Mouse (Mus musculus): ENCODE measurements around the gene Wipf3. TPM values are rescaled to one million over a fixed set of nuclear protein-coding genes. Genes with fewer than 3 reads are reported as not detected.

Wipf3 gene
- total RNA-seq, 2 experiments from 2014 or later = 13.7 to 18.4 TPM

DNA sequence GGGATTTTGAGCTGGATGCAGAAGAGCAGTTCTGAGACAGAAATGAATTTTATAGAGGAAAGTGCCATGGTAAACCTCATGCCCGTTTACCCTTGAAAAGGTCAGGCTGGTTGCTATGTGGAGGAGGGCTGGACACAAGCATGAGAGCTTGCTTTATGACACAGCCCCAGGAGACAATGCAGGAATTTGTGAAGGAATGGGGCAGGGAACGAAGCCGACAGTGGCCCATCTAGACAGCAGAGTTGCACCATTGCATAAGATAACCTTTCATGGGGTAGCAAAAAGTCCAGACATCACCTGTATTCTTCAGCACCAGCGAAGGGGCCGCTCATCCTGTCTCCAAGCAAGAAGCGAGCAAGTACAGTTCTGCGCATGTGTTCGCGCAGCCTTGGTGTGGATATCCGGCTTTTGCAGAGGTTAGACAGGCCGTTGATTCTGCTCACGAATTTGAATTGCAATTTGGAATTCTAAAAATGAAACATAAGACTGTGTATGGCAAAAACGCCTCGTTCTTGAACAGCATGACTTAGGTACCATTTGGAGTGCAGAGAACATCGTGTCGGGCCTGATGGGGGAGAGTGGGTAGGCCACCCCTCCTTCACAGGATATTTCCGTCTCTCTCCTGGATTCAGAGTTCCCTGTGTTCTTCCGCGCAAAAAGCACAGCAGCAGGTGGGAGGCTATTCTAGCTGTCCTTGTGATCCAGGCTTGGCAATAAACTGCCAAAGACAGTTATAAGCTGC lies 46.7 kb downstream of the Wipf3 start:
- no peak for DNase-seq

DNA sequence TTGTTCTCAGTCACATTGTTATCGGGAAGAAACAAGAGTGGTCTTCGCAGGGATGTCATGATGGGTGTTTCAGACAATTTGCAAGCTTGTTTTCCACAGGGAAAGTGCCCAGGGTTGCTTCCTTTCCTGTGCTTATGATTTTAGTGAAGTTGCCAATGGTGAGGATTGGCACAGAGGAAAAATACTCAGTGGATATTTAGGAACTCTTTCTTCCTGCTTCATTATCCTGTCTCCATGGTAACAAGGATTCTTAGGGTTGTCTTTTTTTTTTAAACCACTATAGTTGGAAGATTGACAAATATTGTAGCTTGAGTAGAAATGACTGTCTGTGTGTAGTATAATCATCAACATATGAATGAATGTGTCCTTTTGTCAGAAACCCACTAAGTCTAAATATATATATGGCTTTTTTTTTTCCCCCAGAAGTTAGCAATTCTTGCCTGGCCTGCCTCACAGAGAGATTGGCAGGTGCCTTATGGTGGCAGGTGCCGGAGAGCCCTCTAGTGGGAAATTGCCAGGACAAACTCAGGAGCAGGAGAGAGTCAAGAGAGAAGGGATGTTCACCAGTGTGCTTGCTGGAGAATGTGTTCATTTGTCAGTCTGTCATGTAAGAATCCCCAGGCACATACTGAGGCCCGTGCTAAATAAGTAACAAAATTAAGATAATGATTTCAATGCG lies 49.4 kb downstream of the Wipf3 start:
- no peak for DNase-seq

DNA sequence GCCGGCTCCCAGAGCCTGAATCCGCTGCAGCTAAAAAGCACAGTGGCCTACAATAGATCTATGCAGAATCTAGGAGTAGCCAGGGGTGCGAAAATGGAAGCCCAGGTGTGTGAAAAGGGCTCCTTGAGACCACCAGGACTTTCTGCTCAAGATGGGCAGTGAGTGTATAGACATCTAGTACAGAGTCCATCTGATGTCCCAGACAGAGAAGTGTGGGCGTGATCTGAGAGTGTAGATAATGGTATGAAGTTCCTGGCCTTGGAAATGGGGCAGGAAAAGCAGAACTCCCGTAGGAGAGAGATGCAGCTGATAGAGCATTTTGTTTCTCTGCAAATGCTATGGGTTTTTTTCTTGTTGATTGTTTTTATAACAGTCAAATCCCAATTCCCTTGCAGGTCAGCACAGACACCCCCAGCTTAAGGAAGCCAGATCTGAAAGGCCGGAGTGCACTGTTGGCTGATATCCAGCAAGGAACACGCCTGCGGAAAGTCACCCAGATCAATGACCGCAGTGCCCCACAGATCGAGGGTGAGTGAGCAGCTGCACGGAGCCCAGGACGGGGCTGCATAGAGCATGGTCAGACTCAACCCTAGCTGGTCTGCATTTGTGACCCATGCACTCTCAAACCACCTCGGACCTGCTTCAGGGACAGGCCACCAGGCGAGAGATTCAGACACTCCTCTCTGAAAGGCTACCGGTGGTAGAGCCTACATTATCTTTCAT lies 52.1 kb downstream of the Wipf3 start:
- no peak for DNase-seq

DNA sequence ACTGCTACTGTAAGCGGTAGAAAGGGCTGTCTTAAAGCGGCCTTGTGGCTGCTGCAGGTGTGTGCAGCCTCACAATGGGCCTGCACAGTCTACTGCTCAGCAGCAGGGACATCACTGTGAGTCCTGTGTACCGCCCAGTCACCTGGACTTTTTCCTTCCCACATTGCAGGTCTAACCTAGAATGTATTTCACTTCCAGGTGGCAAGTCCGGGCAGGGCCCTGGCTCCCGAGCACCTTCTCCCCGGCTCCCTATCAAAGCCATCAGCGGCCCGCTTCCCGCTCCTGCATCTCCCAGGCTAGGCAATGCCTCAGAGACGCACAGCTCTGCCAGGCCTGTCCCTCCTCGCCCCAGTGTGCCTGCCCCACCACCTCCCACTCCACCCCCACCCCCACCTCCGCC lies 55.6 kb downstream of the Wipf3 start:
- no peak for DNase-seq

DNA sequence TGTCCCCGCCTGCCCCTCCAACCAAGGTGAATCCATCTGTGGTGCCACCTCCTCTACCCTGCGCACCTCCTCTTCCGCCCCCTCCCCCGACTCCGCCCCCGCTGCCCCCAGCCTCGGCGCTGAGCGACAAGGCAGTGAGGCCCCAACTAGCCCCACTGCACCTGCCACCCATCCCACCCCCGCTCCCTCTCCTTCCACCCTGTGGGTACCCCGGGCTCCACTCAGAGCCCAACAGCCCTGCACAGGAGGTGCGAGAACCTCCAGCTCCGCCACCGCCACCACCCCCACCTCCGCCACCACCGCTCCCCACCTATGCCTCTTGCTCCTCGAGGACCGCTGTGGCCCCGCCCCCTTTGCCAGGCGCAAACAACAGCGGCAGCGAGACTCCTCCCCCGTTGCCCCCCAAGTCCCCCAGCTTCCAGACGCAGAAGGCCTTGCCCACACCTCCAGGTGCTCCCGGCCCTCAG lies 56.1 kb downstream of the Wipf3 start:
- no peak for DNase-seq

DNA sequence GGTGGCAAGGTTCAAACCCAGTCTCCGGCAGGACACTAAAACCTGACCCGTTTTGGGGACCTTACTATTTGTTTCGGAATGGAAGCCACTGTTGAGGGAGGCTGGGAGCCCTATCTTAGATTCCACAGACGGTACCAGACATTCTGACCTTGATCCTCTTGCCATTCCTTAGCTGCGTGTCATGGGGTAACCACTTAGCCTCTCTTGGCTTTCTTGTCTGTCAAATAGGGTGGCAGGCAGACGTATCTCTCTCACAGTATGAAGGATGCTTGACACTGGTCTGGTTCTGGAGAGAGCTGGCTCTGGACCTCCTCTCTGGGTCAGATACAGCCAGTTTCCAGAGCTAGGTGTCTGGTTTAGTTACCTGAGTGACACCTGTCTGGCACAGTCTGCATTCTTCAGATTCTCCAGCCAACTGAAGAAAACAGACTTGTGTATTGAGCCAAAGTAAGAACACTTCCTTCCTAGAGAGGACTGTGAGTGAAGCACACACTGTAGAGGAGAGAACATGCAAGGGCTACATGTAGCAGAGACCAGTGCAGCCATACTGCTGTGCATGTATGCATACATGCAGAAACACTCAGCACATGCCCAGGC lies 56.7 kb downstream of the Wipf3 start:
- no peak for DNase-seq

DNA sequence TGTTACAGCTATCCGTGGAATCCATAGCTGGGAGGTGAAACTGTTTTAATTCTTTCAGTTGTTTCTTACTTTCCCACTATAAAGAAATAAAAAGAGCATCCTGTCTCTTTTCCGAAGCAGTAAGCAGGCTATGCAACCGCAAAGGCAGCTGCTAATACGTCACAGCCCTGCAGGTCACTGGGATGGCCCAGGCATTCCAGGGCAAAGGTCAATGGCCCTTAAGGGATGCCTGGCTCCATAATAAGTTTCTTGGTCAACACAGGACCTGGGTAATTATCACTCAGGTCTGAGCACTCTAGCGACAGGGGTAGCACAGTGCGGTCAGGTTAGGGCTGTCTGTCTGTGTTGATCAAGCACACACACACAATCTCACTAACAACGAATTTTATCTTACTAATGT lies 61.7 kb downstream of the Wipf3 start:
- no peak for DNase-seq

DNA sequence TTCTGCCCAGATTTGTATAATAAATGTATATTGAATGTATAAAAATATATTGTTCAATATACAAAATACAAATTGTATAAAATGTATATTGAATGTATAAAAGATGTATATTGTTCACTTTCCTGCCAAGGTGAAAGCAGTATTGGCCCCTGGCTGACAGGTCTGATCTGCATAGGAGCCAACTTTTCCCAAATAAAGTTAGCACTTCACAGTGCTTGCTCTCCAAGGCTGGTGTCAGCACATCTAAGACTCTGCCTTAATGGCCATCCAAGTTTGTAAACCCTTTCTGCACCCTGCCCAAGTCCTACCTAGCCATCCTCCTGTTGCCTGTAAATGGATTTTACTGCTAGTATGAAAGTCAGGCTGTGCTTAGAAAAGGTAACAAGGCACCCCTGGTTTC lies 64.7 kb downstream of the Wipf3 start:
- no peak for DNase-seq

DNA sequence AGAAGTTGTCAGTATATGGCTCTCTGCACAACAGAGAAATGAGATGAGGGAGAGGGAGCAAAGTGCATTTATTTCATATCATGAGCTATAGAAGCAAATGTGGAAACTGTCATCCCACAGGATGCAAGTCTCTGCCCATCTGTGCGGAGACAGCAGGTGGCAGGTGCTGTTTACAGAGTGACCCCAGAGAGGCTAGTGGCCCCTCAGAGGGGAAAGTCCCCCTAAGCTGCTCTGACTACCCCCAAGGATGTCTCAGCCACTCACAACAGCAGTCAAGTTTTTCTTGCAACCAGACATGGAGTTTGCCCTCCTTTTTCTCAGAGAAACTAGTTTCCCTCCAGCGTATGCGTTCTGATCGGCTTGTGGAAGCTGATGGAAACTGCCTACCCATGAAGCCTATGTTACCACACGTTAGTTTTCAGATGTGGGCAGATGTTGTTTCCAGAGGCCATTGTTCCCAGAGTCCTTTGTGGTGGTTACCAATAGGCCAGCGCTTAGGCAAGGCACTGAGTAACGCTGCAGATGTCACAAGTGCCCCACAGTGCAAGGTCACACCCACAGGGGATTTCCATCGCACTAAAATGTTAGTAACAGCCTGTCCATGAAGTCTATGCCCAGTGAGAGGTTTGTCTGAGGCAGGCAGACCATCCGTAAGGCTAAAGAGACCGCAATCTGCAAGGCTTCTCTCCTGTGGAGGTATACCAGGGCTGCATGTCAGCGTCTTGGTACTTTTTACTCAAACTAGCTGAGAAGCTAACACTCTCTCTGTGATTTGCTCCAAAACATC lies 65.4 kb downstream of the Wipf3 start:
- no peak for DNase-seq

DNA sequence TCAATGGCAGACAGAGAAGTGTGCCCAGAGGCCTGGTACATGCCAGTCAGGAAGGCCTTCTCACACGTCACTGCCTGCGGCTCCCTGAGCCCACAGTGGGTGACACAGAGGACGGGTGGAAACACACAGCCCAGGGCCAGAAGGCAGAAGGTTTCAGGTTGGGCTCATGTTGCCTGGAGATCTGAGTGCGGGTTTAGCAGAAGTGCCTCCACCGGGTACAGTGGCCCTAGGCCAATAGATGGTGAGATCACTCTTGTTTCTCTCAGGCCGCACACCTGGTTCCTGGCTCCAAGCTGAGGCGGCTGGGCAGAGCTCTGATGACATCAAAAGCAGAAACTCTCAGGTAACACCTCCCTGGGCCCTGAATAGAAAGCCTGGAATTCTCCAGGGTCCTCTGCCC lies 66.8 kb downstream of the Wipf3 start:
- DNase-seq = no peak

DNA sequence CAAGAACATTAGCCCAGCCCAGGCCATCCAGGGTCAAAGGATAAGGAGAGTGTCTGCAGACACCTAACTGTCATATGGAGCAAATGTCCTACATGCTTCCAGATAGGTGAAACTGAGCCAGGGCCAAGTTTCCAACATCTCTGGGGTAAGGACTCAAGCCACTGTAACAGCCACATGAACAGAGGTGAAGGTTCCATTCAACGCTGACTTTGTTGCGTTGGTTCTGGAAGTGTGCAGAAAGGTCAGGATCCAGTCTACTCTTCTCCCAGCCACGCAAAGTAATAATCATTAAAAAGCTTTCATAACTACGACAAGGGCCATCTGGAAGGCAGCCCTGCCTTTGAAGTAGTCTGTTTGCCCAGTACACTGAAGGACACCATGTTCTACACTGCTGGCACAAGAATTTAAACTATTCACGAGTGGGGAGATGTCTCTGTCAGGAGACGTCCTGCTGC lies 73.3 kb downstream of the Wipf3 start:
- peak; percentile 20 for DNase-seq

DNA sequence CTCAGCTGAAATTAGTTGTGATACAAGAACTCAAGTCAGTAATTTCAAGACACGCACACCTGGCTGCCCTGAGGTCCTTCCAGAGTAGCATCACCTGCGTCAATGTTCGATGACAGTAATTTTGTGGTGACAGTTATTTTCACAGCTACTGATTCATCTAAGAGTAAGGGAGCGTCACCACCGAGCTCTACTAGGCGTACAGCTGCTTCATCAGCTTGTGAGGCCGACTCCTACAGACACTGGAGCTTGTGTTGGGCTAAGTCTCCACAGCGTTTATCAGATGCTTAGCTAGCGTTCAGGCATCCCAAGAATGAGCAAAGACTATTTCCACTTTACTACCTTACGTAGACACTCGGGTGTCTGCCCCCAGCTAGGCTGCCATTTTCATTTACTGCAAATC lies 76.9 kb downstream of the Wipf3 start:
- DNase-seq = no peak

DNA sequence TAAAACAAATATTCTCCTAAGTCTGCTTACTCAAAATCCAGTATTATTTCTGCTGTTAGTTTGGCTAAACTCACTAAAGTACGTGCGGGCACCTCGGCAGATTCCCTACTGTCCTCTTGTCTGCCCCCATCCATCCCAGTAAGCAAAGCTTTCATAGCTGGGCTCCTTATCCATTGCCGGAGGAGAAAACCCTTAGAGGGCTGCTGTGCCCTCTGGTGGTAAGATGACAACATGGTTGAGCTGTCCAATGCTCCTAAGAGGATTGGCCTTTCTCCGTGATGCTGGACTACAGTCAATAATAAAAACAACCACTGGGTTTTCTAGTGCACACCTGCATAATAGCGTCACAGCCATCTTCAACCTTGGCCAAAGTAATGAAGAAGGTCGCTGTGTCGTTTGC lies 77.6 kb downstream of the Wipf3 start:
- no peak for DNase-seq

DNA sequence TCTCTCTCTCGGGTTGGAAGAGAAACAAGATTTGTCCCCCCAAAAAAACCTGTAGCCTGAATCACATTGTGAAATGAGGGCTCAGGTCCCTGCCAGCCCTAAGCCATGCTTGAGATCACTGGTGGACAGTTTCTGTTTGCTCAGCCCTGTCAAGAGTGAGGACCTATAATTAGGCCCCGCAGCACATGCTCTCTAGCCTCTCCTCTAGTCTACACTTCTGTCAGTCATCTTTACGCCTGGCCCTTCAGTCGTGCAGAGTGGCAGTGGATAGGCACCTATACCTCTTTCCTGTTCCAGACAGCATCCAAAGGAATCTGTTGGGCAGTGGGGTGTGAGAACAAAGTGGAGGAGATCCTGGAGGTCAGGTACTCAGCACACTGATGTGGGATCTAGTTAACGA lies 78.4 kb downstream of the Wipf3 start:
- no peak for DNase-seq

DNA sequence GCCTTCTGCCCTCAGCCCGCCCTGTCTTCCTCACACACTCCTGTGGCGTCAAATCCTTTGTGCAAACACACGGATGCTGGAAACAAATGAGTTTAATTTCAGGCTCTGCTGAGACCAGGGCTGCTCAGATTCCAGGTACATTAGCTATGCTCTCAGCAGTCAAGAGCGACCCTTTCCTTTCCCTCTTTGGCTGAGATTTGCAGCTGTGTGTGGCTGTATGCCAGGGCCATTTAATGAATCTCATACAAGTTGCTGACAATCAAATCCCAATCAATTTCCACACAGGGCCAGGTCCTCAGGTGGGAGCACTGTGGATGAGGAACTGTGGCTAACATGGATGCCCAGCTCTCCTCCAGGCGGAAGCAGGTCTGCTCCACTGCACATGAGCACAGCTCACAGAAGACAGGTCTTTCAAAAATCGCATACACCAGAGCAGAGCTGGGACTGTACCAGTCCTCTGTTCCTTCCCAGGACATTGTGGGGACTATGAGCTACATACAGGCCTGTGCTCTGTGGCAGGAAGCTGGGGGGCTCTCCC lies 78.9 kb downstream of the Wipf3 start:
- no peak for DNase-seq

DNA sequence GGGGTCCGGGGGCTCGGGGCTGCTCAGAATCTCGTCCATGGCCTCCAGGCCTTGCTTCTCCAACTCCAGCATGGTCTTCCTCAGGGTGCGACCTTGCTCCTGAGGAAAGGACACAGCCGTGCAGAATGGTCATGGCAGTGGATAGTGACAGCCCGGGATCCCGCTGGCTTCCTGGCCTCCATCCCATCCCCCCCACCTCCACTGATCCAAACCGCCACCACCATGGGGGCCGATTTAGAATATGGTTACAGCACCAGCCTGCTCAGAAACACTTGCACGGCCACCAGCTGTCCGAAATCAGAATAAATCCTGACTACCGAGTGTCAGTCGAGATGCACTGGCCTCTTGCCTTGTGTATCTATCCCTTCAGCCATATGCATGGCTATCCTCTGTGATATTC lies 79.9 kb downstream of the Wipf3 start:
- DNase-seq = no peak

DNA sequence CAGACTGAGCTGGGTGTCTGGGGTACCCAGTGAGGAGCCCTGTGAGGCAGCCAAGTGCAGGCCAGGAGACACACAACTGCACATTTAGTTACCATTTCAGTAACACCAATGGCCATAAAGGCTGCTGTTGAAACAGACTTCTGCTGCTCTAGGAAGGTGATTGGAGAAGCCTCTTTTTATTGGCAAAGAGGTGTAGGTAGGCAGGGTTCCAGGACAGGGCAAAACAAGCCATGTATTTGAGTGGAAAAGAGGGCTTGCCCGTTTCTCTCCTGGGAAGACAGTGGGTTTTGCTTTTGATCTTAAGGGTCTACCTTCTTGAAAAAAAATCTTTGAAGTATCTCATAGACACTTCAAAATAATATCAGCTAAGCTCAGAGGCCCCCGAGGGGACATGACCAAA lies 82.9 kb downstream of the Wipf3 start:
- DNase-seq = no peak

DNA sequence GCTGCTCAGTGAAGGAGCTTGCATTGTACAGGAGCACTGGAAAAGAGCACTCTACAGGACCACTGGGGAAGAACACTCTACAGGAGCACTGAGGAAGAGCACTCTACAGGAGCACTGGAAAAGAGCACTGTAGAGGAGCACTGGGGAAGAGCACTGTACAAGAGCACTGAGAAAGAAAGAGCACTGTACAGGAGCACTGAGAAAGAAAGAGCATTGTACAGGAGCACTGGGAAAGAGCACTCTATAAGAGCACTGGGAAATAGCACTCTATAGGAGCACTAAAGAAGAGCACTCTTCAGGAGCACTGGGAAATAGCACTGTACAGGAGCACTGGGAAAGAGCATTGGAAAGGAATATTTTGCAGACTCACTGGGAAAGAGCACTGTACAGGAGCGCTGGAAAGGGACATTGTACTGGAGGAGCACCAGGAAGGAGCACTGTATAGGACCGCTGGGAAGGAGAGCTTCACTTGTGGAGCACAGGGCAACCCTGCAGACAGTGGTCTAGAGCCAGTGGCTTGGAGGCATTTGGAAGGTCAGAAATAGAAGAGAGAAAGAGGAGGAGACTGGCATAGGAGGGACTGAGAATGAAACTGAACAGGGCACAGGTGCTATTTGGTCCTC lies 87.2 kb downstream of the Wipf3 start:
- DNase-seq = no peak

DNA sequence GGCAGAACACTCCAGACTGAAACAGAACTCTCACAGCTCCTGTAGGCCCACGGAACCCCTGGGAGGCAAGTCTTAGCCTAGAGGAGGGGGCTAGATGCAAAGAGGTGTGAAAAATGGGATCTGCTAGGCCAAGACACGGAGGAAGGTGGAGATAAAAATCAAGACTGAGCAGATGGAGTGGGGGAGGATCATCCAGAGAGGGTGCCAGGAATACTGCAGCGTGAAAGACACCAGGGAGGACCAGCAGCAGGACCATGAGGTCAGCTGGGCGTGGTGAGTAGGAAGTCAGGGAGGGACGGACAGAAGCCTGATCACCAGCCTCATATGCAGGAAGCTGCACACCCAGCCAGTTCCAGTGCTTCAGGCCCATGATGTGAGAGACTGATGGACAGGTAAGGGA lies 89.4 kb downstream of the Wipf3 start:
- DNase-seq = no peak

DNA sequence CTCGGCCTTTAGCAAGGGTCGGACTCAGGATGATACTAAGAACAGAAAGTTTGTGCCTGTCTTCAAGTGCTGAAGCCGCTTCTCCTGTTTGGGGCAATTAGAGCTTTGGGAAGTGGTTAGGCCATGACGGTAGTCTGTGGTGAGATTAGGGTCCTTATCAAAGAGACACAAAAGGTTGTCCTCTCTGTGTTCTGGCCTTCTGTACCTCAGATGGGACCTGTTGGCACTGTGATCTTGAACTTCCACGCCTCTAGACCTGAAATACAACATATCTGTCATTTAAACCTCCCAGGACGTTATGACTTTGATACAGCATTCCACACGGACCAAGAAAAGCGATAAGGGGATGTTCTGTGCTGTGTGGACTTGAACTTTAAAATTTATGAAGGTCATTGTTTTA lies 99.3 kb downstream of the Wipf3 start:
- no peak for DNase-seq

DNA sequence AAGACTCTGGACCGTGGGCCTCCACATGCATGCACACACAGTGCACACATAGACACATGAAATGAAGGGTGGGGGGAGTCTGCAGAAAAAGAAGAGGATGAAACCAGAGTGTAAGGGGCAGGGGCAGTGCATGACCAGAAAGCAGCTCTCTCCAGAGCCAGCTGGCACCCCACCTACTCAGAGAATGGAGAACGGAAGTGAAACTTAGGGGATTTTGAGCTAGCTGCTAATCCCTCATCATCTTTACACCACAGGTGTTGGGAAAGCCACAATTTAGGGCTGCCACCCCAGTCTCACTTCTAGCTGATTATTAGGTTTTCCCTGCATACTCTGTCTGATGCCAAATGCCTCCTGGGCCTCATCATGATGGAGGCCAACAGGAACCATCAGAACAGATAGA lies 100.8 kb downstream of the Wipf3 start:
- DNase-seq = no peak
